Mouse (Mus musculus) myocyte (in vitro differentiated cells): ENCODE data around the gene Vti1a.

Source experiments
- CEBPB ChIP-seq: IDR thresholded peaks from 2 replicates; pipeline ENCODE4 v1.6.1; 2011; ENCODE audit warnings: mild to moderate bottlenecking, moderate library complexity; ENCODE audit not compliant: poor library complexity, insufficient read depth, severe bottlenecking
- E2F4 ChIP-seq: IDR thresholded peaks from one replicate; pipeline ENCODE4 v1.6.1; 2011; ENCODE audit warnings: mild to moderate bottlenecking, control low read depth, moderate library complexity; ENCODE audit not compliant: insufficient read depth
- MAX ChIP-seq: IDR thresholded peaks from one replicate; pipeline ENCODE4 v1.6.1; 2011; ENCODE audit warnings: low read depth, mild to moderate bottlenecking, control low read depth
- MYOD1 ChIP-seq, 3 experiments: IDR thresholded peaks; one replicate each; pipeline ENCODE4 v1.6.1; 2011; ENCODE audit warnings: control low read depth in 2 of 3, low read depth in 2 of 3, mild to moderate bottlenecking in 2 of 3, moderate library complexity in 1 of 3; ENCODE audit not compliant: insufficient read length in 2 of 3, control insufficient read depth in 1 of 3
- MYOG ChIP-seq, 3 experiments: IDR thresholded peaks; one replicate each; pipeline ENCODE4 v1.6.1; 2011; ENCODE audit warnings: control low read depth in 2 of 3, low read depth in 2 of 3, mild to moderate bottlenecking in 2 of 3; ENCODE audit not compliant: insufficient read length in 2 of 3, control insufficient read depth in 1 of 3, insufficient read depth in 1 of 3
- POLR2A ChIP-seq: IDR thresholded peaks from one replicate; pipeline ENCODE4 v1.6.1; 2011; ENCODE audit warnings: low read depth, mild to moderate bottlenecking, control low read depth, moderate library complexity; ENCODE audit not compliant: insufficient read length
- POLR2AphosphoS2 ChIP-seq: IDR thresholded peaks from one replicate; pipeline ENCODE4 v1.6.1; 2011; ENCODE audit warnings: low read depth, control low read depth; ENCODE audit not compliant: insufficient read length
- REST ChIP-seq: IDR thresholded peaks from one replicate; pipeline ENCODE4 v1.6.1; 2011; ENCODE audit warnings: mild to moderate bottlenecking, control low read depth, moderate library complexity; ENCODE audit not compliant: insufficient read depth, insufficient read length
- TCF12 ChIP-seq: IDR thresholded peaks from one replicate; pipeline ENCODE4 v1.6.1; 2011; ENCODE audit warnings: mild to moderate bottlenecking, control low read depth; ENCODE audit not compliant: poor library complexity, insufficient read depth, severe bottlenecking
- TCF3 ChIP-seq: IDR thresholded peaks from one replicate; pipeline ENCODE4 v1.6.1; 2011; ENCODE audit warnings: low read depth, control low read depth; ENCODE audit not compliant: insufficient read length
- USF1 ChIP-seq: IDR thresholded peaks from one replicate; pipeline ENCODE4 v1.6.1; 2011; ENCODE audit warnings: low read depth, mild to moderate bottlenecking, control low read depth, moderate library complexity

DNA sequence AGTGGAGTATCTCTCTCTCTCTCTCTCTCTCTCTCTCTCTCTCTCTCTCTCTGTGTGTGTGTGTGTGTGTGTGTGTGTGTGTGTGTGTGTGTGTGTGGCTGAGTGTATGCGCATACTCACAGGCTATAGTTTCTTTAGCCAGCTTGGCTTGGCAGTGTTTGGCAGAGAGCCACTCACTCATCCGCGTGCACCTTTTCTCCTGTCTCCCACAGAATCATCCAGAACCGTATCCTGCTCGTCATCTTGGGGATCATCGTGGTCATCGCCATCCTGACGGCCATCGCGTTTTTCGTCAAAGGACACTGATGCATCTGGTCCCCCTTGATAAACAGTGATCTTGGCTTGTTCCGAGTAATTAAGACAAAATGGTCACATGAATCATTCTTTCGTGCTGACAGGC is 307.5 kb downstream of the Vti1a start:
- TF ChIP-seq E2F4, result no peak
- no peak for TF ChIP-seq POLR2AphosphoS2
- TF ChIP-seq POLR2A, result no peak
- no peak for TF ChIP-seq USF1
- no peak for TF ChIP-seq MAX
- TF ChIP-seq TCF12, result no peak
- no peak for TF ChIP-seq CEBPB
- TF ChIP-seq MYOD1 (IDR thresholded peaks at IDR 0.05; ENCODE audit: control insufficient read depth in 1 of 3, insufficient read length in 2 of 3, low read depth in 2 of 3), result no peak
- no peak for TF ChIP-seq REST
- no peak for TF ChIP-seq MYOG (IDR thresholded peaks at IDR 0.05; ENCODE audit: control insufficient read depth in 1 of 3, insufficient read depth in 1 of 3, insufficient read length in 2 of 3, low read depth in 2 of 3)
- TF ChIP-seq TCF3, result no peak
